Mouse (Mus musculus) lung, embryonic 14.5 days (tissue): ENCODE measurements around the gene Izumo1r. TPM values are rescaled to one million over a fixed set of nuclear protein-coding genes. Genes with fewer than 3 reads are reported as not detected.

ENCODE experiments used
- ATAC-seq: fragments of 200-750 bp; cut with Nextera tagmentation; 2 replicates; pipeline ENCODE4 v1.8.0; 2017; ENCODE audit warnings: mild to moderate bottlenecking, moderate TSS enrichment, moderate library complexity; ENCODE audit not compliant: insufficient read depth
- DNase-seq: peaks from one replicate; pipeline ENCODE4 v3.0.0-alpha.2; 2015
- H3K27ac ChIP-seq: fragments of 300-500 bp; sonication (generic); 2 replicates; pipeline ENCODE4 v1.5.1; 2014; ENCODE audit warnings: low read depth, mild to moderate bottlenecking, moderate library complexity
- H3K27me3 ChIP-seq: fragments of 300-500 bp; sonication (generic); 2 replicates; pipeline ENCODE4 v1.6.1; 2014; ENCODE audit warnings: low read length, control low read depth; ENCODE audit not compliant: insufficient read depth
- H3K36me3 ChIP-seq: fragments of 300-500 bp; sonication (generic); 2 replicates; pipeline ENCODE4 v1.6.1; 2014; ENCODE audit warnings: control low read depth; ENCODE audit not compliant: insufficient read depth
- H3K4me1 ChIP-seq: fragments of 300-500 bp; sonication (generic); 2 replicates; pipeline ENCODE4 v1.6.1; 2014; ENCODE audit warnings: antibody characterized with exemption, control low read depth; ENCODE audit not compliant: insufficient read depth
- H3K4me2 ChIP-seq: fragments of 300-500 bp; sonication (generic); 2 replicates; pipeline ENCODE4 v1.6.1; 2014; ENCODE audit warnings: mild to moderate bottlenecking
- H3K4me3 ChIP-seq: fragments of 300-500 bp; sonication (generic); 2 replicates; pipeline ENCODE4 v1.5.1; 2014; ENCODE audit warnings: low read depth, low read length
- H3K9ac ChIP-seq: fragments of 300-500 bp; sonication (generic); 2 replicates; pipeline ENCODE4 v1.6.1; 2014
- H3K9me3 ChIP-seq: fragments of 300-500 bp; sonication (generic); 2 replicates; pipeline ENCODE4 v1.6.1; 2016; ENCODE audit warnings: low read depth, low read length, control low read depth
- CTCF ChIP-seq: IDR thresholded peaks from 2 replicates; pipeline ENCODE4 v1.5.1; 2016; ENCODE audit warnings: antibody characterized with exemption, low read depth
- WGBS: fragments of 180-500 bp; shearing (Covaris S2); extraction: QIAGEN DNeasy Blood & Tissue Kit; methylation state at CpG from one replicate; pipeline ENCODE4 v1.1.7; 2014; 5-methylcytosine and 5-hydroxymethylcytosine counted together
- polyA plus RNA-seq: library from polyadenylated mRNA; unstranded; fragments of >200 nt; fragmentation: Nextera tagmentation; extraction: Ambion mirVana; gene quantifications from 2 replicates; pipeline ENCODE4 v1.2.1, GENCODE M21; 2014

Gene Izumo1r
- polyA plus RNA-seq, 1 experiment from 2014 or later: 0.34 TPM

DNA sequence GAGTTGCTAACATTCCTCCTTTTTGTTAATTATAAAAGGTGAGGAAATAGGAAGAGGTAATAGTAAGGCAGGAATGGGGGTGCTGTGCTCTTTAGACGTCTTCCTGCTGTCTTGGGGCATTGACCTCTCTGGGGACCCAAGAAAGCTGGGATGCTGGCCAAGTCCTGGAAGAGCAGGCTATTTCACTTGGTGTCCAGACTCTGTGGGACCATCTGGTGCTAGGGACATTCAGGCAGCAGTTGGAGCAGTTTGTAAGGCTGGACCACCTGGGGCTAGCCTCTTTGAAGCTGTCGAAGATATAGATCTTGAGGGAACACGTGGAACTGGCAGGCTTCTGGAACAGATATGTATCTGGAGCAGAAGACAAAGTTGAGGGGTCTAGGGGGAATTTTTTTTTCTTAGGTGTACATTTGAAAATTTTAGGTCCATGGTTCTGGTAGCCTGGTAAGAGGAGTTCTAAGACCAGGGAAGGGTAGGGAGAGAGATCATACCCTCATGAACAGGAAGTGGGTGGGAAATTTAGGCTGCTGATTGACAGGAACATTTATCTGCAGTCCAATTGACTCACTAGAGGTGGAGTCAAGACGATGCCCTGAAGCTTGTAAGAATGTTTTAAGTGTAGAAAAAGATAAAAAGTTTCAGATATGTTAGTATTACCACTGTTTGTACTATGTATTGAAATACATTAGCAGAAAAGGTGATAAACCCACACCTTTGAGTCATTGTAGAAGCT, 46.7 kb downstream of the Izumo1r start:
- Histone ChIP-seq H3K4me2 (no peak overlapping the region), H3K4me1 (no peaks in the 10 kb centered on the region), H3K36me3 (no peaks in the 10 kb centered on the region), H3K27ac (no peak overlapping the region), H3K27me3 (peaks cover 44% of the 10 kb centered on the region), H3K4me3 (no peak overlapping the region), H3K9me3 (no peaks in the 10 kb centered on the region), H3K9ac (no peak overlapping the region)
- no peak for DNase-seq
- TF ChIP-seq CTCF: no peak
- no peak for ATAC-seq
- 35% methylated on average over 4 of the region's 4 CpGs for WGBS

DNA sequence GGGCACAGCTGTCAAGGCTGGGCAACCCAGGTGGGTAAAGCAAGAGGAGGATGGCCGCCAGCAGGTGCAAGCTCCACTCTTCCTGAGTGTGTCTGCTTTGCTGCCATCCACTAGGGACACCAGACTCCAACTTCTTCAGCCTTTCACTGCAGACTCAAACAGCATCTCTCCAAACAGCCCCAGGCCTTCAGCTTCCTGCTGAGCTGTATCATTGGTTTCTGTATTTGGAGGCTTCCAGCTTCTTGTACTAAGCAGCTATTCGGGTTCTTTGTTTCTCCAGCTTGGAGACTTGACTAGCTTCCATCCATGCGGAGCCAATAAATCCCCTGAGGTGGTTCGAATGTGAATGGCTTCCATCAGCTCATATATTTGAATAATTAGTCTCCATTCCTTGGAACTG, 49.2 kb downstream of the Izumo1r start:
- ATAC-seq: no peak
- WGBS: 83% methylated on average over 4 of the region's 4 CpGs
- no peak for DNase-seq
- H3K9ac ChIP-seq: no peak overlapping the region
- no peaks in the 10 kb centered on the region for H3K4me1 ChIP-seq
- H3K36me3 ChIP-seq: no peaks in the 10 kb centered on the region
- no peak overlapping the region for H3K4me2 ChIP-seq
- no peaks in the 10 kb centered on the region for H3K9me3 ChIP-seq
- H3K4me3 ChIP-seq: no peak overlapping the region
- peaks cover 21% of the 10 kb centered on the region for H3K27me3 ChIP-seq
- TF ChIP-seq CTCF: no peak
- no peak overlapping the region for H3K27ac ChIP-seq

DNA sequence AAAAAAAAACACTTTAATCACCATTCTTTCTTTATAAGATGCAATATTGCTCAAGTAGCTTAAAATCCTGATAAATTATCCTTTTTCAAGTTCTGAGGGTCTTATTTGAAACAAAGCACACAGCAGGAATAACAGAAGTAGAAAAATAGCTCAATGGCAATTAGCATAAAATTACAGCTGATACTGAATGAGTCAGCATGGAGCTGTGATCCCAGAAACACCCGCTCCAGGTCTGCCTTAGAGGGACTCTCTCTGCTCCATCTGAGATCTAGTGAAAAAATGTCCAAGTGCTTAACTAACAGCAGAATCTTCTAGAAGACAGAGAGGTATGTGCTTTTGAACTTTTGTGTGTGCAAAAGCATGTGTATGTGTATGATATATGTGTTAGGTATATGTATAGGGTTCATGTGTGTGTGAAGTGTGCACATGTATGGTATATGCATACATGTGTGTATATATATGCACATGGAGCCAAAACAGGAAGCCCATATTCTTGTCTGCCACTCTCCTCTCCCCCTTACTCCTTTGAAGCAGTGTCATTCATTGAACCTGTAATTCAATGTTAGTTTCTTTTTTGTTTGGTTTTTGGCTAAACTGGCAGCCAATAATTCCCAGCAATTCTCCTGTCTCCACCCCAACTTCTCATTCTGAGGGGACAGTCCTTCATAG, 55.3 kb downstream of the Izumo1r start:
- no peak for ATAC-seq
- DNase-seq: no peak
- Histone ChIP-seq H3K9ac (no peak overlapping the region), H3K27ac (no peak overlapping the region), H3K9me3 (no peaks in the 10 kb centered on the region), H3K4me3 (no peak overlapping the region), H3K36me3 (no peaks in the 10 kb centered on the region), H3K4me2 (no peak overlapping the region), H3K27me3 (no peaks in the 10 kb centered on the region), H3K4me1 (no peaks in the 10 kb centered on the region)
- WGBS: 71% methylated on average over 1 of the region's 1 CpGs
- no peak for TF ChIP-seq CTCF

DNA sequence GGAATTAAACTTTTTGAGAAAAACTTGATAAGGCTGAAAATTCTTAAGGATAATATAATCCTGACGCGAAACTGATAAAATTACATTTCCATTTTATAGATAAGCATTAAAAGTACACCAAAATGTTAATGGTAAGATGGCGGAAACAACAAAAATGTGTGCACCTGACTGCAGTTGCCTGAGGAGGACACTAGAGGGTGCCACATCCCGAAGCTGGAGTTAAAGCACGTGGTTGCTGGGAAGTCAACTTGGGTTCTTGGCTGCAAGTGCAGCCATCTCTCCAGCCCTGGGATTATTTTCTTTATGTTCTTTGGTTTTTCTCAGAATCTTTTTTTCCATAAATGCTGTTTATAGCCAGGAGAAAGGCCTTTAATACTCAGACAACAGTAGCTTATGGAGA, 57.3 kb downstream of the Izumo1r start:
- H3K9me3 ChIP-seq: no peaks in the 10 kb centered on the region
- no peaks in the 10 kb centered on the region for H3K36me3 ChIP-seq
- no peak overlapping the region for H3K4me2 ChIP-seq
- no peak overlapping the region for H3K4me3 ChIP-seq
- WGBS: 43% methylated on average over 5 of the region's 5 CpGs
- ATAC-seq: no peak
- H3K4me1 ChIP-seq: no peaks in the 10 kb centered on the region
- H3K9ac ChIP-seq: no peak overlapping the region
- H3K27me3 ChIP-seq: no peaks in the 10 kb centered on the region
- DNase-seq: peak; percentile 61
- peak; percentile 67 for TF ChIP-seq CTCF
- H3K27ac ChIP-seq: no peak overlapping the region

DNA sequence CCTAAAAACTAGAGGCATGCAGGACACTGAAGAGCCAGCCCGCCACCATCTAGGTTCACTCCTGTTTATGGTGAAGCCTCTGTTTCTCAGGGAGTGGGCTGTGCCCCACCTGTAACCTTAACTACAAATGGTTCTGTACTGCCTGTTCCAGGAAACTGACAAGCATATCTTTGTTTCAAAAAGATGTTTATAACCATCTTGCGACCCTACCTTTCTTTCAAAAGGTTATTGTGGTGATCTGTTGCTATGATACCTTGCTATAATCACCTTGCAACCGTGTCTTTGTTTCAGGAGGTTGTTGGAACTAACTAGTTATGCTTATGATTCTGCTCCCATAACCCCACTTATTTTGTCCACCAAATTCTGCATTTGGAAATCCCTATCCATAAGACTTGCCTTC, 59.8 kb downstream of the Izumo1r start:
- DNase-seq (no peak), ATAC-seq (no peak)
- Histone ChIP-seq H3K4me1 (no peaks in the 10 kb centered on the region), H3K4me3 (no peak overlapping the region), H3K27me3 (no peaks in the 10 kb centered on the region), H3K9ac (no peak overlapping the region), H3K9me3 (no peaks in the 10 kb centered on the region), H3K4me2 (no peak overlapping the region), H3K27ac (no peak overlapping the region), H3K36me3 (no peaks in the 10 kb centered on the region)
- 89% methylated on average over 3 of the region's 3 CpGs for WGBS
- no peak for TF ChIP-seq CTCF

DNA sequence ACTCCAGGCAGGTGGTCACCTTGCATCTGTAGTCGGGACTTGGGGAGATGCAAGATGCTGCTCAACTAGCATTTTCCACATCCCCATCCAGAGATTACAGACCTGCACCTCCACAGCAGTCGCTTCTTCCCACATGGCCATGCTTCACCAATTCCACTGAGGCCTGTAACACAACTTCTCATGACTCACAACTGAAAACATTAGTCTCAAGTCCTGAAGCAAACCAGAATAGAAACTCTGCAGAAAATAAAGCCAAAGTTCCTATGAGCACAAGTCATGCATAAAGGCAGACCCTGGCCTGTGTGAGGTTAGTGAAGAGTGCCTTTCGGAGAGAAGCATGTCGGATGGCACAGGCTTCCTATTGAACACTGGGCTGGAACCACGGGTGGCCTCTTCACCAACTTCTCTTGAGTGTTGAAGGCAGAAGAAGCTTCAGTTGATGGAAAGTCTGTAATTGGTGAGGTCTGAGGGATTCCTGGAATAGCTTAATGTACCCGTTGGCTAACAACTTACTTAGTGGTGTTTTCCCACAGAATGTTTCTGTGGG, 60.4 kb downstream of the Izumo1r start:
- DNase-seq (no peak), ATAC-seq (no peak)
- WGBS: 88% methylated on average over 6 of the region's 6 CpGs
- no peak overlapping the region for H3K27ac ChIP-seq
- H3K36me3 ChIP-seq: no peaks in the 10 kb centered on the region
- H3K9ac ChIP-seq: no peak overlapping the region
- no peaks in the 10 kb centered on the region for H3K9me3 ChIP-seq
- no peak overlapping the region for H3K4me3 ChIP-seq
- H3K27me3 ChIP-seq: no peaks in the 10 kb centered on the region
- TF ChIP-seq CTCF: no peak
- H3K4me1 ChIP-seq: no peaks in the 10 kb centered on the region
- H3K4me2 ChIP-seq: no peak overlapping the region
